Mouse (Mus musculus): ENCODE data around the gene Zfp235.
A peak's percentile ranks its signal among the peaks of the same experiment; 100 is the strongest.

Gene Zfp235

DNA sequence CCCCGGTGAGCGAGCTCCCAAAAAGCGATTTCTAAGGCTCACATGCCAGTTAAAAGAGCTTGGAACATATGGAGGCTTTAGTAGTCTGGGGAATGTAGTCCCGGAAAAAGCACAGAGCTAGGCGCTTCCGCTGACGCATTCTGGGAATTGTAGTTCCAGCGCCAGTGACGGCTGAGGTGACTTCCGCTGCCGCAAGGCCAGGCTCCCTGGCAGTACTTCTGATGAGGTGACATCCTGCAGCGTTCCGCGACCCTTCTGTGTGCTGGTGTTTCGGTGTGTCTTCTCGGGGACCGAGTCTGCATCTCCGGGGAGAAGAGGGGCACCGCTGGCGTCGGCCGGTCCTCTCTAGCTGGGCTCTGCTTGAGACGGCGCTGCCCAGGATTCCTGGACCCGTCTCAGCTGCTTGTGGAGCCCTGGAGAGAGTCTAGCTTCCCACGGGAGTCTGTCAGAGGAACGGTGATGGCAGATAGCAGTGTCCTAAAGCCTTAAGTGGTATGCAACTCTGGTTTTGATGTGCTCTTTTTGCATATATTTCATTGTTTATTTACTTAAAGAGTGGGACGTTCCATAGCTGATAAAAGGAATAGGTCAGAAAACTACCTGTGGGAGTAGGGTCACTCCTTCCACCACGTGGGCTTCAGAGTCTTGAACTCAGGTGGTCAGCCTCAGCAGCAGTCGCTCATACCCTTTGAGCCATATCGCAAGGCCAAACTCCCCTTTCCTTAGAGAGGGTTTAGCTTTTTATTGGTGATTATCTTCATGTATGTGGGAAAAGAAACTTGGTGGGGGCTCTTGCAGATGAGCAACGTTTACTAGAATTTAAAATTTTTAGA is at the start of gene Zfp235:
Gene Zfp235 (plus strand): TSS at position 174 of the 833 bp plus-strand sequence.
- DNase-seq = peak; percentile 91 to 92

GRCm38 (mm10) chr7:24086871-24087270 is 47.1 kb upstream of the Zfp235 start:
- DNase-seq = no peak

- DNase-seq = no peak
These were observed 46.4 kb upstream of the Zfp235 start for GRCm38 (mm10) chr7:24087485-24088125.

GRCm38 (mm10) chr7:24104403-24104802 is 29.6 kb upstream of the Zfp235 start:
- DNase-seq = no peak

GRCm38 (mm10) chr7:24105144-24105703 is 28.7 kb upstream of the Zfp235 start:
- DNase-seq = no peak

DNA sequence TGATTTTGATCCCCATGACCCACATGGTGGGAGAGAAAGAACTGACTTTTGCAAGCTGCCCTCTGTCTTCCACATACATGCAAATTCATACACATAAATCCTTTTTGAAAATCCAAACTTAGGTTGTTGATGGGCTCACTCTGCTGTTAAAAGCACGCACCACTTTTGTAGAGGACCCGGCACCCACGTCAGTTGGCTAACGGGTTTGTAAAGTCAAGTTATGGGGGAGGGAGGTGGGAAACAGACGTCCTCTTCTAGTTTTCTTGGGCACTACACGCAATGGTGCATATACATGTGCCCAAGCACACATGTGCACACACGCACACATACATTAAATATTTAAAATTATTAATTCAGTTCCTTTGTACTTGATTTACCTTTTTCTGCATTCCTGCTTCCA is 23.1 kb upstream of the Zfp235 start:
- DNase-seq = no peak

DNA sequence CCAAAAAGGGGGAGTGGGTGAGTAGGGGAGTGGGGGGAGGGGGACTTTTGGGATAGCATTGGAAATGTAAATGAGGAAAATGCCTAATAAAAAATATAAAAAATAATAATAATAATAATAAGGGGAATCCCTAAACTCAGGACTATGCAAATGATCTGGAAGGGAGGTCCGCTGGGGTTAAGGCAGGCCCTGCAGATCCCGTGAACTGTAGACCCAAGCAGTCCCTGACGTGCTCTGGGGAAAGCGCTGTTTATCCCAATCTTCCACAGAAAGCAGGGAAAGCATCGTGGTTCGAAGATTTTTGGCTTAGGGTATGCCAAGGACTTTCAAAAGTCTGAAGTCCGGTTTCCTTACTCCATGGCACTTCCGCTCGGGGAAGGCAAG is 22.2 kb upstream of the Zfp235 start:
- DNase-seq = no peak

DNA sequence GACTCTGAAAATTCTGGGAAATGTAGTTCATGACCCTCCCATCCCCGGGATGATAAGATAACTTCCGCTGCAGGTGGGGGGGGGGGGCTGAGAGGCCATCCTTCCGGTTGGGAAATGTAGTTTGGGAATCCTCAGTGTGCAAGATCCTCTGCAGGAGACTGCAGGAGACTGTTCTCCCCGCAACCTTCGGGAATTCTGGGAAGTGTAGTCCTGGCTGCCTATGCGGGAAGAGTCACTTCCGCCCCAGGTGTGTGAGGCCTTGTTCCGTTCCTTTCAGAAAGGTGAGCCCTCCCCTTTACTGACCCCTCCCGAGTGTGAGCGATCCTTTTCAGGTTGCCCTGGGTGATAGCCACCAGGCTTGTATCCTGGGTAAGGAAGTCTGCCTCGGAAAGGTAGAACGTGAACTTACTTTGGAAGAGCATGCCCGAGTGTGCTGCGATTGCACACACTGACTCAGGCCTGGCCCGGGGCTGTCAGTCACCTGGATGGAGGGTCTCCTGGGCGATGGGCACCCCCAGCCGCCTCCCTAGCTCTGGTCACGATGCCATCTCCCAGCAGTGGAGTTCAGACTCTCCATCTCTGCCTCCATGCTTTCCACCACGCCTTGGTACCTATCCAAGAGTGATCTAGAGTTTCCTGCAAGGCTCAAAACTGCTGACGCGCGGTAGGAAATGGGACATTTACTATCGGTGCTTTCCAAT is 21.7 kb upstream of the Zfp235 start, which contains the start of gene Zfp112:
Gene Zfp112 (plus strand): TSS at position 159 of the 701 bp plus-strand sequence.
- peak; percentile 86 to 92 for DNase-seq

DNA sequence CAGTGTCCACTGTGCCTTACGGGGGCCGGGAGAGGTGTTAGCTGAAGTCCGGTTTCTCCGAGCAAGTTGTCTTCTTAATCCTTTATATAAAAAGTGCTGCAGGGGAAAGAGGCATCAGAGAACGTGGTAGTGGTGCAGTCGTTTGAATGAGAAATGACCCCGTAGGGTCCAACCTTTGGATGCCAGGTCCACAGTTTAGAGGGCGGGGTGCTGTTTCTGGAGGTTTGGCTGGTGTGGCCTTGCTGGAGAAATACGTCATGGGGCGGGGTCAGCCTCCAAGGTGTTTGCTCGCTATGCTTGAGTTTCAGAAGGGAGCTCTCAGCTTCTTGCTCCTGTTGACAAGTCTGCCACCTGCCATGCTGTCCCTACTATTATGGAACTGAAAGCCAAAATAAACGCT is 21.0 kb upstream of the Zfp235 start:
- DNase-seq = peak; percentile 91 to 93

DNA sequence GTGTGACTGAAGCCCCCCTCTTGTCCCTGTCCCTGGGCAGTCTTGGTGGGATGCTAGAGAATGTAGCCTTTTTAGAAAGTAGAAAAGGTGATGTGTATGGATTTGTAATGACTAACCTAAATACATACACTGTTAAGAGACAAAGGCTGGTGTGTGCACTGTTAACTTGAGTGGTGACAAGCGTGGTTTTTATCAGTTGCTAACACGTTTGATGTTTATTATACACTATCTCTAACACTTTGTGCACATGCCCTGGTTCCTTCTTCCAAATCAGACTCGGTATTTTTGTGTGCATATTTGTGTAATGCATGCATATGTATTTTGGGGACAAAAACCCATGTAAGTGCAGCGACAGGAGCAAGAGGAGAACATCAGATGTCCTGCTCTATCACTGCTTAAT is 17.3 kb upstream of the Zfp235 start:
- DNase-seq = no peak

DNA sequence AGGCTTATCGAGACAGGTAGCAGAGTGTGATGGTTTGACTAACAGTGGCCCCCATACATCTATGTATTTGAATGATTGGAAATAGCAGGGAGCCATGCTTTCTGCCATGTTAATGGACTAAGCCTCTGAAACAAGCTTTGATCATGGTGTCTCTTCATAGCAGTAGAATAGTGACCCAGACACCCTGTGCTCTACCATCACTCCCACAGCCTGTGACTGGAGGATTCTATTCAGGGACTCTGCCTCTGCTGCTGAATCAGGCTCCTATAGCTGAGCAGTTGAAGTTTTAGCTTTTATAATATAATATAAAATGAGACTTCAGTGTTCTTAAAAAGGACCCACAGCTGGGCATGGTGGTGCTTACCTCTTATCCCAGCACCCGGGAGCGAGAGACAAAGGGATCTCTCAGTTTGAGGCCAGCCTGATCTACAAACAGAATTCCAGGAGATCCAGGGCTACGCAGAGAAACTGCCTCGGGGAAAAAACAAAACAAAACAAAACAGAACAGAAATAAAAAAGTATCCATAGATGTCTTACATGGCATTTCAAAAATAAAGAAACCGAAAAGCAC is 459 bp upstream of the Zfp235 start:
- DNase-seq = no peak

GRCm38 (mm10) chr7:24142566-24142965 is 8.6 kb downstream of the Zfp235 start:
- DNase-seq = no peak

GRCm38 (mm10) chr7:24153272-24153671 is 19.3 kb downstream of the Zfp235 start:
- peak; percentile 21 to 68 for DNase-seq

- DNase-seq = no peak
These were observed 38.2 kb downstream of the Zfp235 start for GRCm38 (mm10) chr7:24172191-24172590.

- DNase-seq = peak; percentile 54 to 68
These were observed 40.8 kb downstream of the Zfp235 start, which contains the start of gene Zfp114 for GRCm38 (mm10) chr7:24174618-24175336. Gene Zfp114 (plus strand): TSS chr7:24175060.

DNA sequence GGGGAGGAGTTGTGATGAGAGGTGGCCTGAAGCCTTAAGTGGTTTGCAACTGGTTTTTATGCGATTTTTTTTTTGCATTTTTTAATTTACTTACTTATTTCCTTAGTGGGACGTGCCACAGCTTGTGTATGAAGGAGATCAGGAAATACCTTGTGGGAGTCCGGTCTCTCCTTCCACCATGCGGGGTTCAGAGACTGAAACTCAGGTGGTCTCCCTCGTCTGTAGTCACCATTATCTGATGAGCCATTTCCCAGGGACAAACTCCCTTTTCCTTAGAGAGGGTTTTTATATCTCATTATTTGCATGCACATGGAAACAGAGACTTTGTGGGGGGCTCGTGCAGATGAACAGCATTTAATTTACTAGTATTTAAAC is 41.4 kb downstream of the Zfp235 start:
- DNase-seq = no peak

DNA sequence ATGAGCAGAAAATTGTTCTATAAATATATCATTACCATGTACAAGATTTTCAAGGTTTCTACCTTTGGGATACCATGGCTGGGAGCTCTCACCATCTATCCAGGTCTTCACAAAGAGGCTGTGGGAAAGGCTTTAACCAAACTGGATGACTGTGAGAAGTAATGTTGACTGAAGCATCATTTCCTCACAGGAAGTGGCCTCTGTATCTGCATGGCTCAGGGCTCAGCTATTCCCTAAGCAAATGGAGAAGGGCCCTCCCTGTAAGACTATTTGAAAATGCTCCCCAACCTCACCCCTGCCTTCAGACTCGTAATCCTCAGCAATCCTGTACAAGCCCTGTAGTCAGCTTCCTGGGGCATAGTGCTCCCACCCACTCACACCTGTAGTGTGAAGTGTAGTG is 53.6 kb downstream of the Zfp235 start:
- DNase-seq = no peak

- DNase-seq = no peak
These were observed 55.1 kb downstream of the Zfp235 start for GRCm38 (mm10) chr7:24188901-24189570.

DNA sequence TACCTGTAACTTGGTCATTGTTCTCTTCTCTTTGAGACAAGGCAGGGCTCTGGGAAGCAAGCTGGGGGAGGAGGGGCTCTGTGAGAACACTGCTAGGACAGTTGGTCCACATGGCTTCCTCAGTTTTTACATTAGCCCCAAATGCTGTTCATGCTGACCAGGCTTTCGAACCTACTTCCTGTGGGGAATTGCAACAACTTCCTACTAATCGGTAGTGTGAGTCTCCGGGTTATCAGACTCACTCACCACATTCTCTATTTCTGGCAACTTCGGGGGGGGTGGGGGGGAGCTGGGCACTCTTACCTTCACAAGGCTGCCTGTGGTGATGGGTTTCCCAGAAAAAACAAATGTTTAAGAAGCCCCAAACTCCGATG is 55.6 kb downstream of the Zfp235 start:
- DNase-seq = no peak

GRCm38 (mm10) chr7:24191361-24191760 is 57.4 kb downstream of the Zfp235 start:
- no peak for DNase-seq
